Mouse (Mus musculus): ENCODE measurements around the gene Coa4. TPM values are rescaled to one million over a fixed set of nuclear protein-coding genes. Genes with fewer than 3 reads are reported as not detected.

The Coa4 gene
- polyA plus RNA-seq, 1 experiment from 2014 or later = 10.7 TPM

DNA sequence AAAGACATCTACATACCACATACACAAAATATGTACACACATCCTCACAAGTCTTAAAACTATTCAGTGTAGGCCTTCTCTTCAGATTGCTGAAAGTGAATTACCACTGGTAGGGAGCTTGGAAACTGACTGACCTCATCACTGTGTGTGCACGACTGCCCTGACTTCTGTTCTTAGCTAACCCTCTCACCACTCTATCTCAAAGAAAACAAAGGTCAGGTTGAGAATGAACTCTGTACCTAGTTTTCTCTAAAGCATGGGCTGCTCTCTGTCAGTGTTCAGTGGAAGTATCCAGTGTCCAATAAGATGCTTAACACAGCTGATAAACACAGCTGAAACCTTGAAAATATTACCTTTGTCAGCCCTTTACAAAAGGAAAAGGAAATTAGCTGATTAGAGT is 7.6 kb downstream of the Coa4 start:
- peaks cover 4% of the 10 kb centered on the region; the same call in 1 of the 2 replicates for H3K36me3 ChIP-seq (ENCODE audit: control insufficient read depth, insufficient read depth)
- H3K4me1 ChIP-seq (ENCODE audit: control insufficient read depth, low read depth, low read length) = no peaks in the 10 kb centered on the region; the same call in 1 of the 2 replicates
- H3K4me3 ChIP-seq (ENCODE audit: low read depth, low read length) = no peak overlapping the region
- H3K9ac ChIP-seq (ENCODE audit: low read depth, low read length) = no peak overlapping the region
- H3K27me3 ChIP-seq (ENCODE audit: control insufficient read depth, insufficient read depth, low read depth, low read length) = no peaks in the 10 kb centered on the region
- peak; percentile 88 for ATAC-seq (ENCODE audit: low read depth)
- H3K9me3 ChIP-seq (replicated peaks; ENCODE audit: control insufficient read depth, low read length) = no peaks in the 10 kb centered on the region
- peak overlapping the region; percentile 46 for H3K27ac ChIP-seq (ENCODE audit: low read length)
- H3K4me2 ChIP-seq (ENCODE audit: low read depth, low read length) = no peak overlapping the region
- 53% methylated on average over 1 of the region's 1 CpGs for WGBS (ENCODE audit: insufficient replicate concordance)

DNA sequence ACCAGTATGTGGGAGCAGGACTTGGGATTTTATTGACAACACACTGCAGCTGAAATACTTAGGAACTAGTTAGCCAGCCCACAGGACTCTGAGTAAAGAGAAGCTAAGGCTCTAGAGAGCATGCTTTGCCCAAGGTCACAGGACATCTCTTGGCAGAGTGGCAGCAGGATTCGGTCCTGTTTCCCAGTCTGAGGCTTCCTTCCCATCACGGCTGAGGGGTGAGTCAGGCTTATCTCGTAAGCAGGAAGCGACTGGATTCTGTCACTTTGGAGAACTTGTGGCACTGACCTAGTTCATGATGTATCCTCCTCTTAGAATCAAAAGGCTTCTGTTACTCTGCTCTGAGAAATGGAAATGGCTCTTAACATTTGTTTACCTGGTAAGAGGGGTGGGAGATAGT is 10.8 kb downstream of the Coa4 start:
- no peaks in the 10 kb centered on the region for H3K27me3 ChIP-seq (ENCODE audit: control insufficient read depth, insufficient read depth, low read depth, low read length)
- ATAC-seq (ENCODE audit: low read depth) = no peak
- no peaks in the 10 kb centered on the region for H3K36me3 ChIP-seq (ENCODE audit: control insufficient read depth, insufficient read depth)
- H3K4me1 ChIP-seq (ENCODE audit: control insufficient read depth, low read depth, low read length) = no peaks in the 10 kb centered on the region; the same call in 1 of the 2 replicates
- no peaks in the 10 kb centered on the region for H3K9me3 ChIP-seq (replicated peaks; ENCODE audit: control insufficient read depth, low read length)
- no peak overlapping the region for H3K4me2 ChIP-seq (ENCODE audit: low read depth, low read length)
- no peak overlapping the region for H3K4me3 ChIP-seq (ENCODE audit: low read depth, low read length)
- no peak overlapping the region for H3K9ac ChIP-seq (ENCODE audit: low read depth, low read length)
- WGBS (ENCODE audit: insufficient replicate concordance) = 55% methylated on average over 4 of the region's 4 CpGs
- peak overlapping the region; percentile 35; the same call in 1 of the 2 replicates for H3K27ac ChIP-seq (ENCODE audit: low read length)

DNA sequence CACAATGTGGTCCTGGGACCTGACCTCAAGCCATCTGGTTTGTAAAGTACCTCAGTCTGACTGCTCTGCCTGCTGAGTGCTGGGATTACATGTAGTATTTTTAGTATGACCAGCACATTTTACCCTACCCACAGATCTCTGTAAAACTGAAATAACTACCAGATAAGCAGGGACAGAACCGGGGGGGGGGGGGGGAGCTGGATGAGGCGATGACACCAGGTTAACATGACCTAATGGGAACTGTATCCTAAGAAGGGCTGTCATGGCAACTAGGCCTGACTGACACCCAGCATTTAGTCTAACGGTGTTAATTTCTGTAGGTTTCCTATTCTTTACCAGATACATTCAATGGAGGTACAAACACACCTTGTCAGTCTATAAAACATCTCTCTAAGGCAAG is 12.9 kb downstream of the Coa4 start:
- no peak for ATAC-seq (ENCODE audit: low read depth)
- H3K9ac ChIP-seq (ENCODE audit: low read depth, low read length) = no peak overlapping the region
- 80% methylated on average over 3 of the region's 3 CpGs for WGBS (ENCODE audit: insufficient replicate concordance)
- no peaks in the 10 kb centered on the region for H3K27me3 ChIP-seq (ENCODE audit: control insufficient read depth, insufficient read depth, low read depth, low read length)
- no peaks in the 10 kb centered on the region for H3K36me3 ChIP-seq (ENCODE audit: control insufficient read depth, insufficient read depth)
- H3K9me3 ChIP-seq (replicated peaks; ENCODE audit: control insufficient read depth, low read length) = no peaks in the 10 kb centered on the region
- peaks cover 5% of the 10 kb centered on the region; the same call in 1 of the 2 replicates for H3K4me1 ChIP-seq (ENCODE audit: control insufficient read depth, low read depth, low read length)
- H3K27ac ChIP-seq (ENCODE audit: low read length) = no peak overlapping the region
- H3K4me2 ChIP-seq (ENCODE audit: low read depth, low read length) = no peak overlapping the region
- no peak overlapping the region for H3K4me3 ChIP-seq (ENCODE audit: low read depth, low read length)

DNA sequence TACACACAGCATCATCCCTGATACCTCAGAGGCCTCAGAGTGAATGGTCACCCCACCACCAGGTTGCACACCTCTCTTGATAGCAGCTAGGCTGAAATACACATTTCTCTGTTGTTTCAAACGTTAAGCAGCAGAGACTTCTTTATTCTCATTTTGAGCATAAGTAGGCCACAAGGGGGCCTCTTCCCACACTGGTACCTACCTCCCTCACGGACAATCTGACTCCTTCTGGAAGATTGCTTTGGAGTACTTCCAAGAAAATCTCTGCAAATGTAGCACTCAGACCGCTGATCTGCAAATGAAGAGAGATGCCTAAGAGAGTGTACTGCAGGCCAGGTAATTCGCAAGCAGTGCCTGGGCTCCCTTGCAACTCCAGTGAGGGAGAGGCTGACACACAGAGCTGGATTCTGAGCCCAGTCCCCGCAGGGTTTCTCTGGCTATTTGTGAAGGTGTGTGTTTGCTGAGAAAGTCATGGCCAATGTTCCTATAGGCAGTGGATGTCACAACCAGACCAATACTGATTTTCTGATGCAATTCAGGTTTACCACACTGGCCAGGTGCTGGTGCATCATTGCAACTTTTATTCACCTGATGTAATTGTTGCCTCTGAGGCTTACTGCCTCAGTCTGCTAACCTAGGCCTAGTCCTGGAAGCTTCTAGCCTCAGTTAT is 13.6 kb downstream of the Coa4 start:
- 61% methylated on average over 5 of the region's 5 CpGs for WGBS (ENCODE audit: insufficient replicate concordance)
- peak; percentile 20; the same call in 1 of the 2 replicates for ATAC-seq (ENCODE audit: low read depth)

DNA sequence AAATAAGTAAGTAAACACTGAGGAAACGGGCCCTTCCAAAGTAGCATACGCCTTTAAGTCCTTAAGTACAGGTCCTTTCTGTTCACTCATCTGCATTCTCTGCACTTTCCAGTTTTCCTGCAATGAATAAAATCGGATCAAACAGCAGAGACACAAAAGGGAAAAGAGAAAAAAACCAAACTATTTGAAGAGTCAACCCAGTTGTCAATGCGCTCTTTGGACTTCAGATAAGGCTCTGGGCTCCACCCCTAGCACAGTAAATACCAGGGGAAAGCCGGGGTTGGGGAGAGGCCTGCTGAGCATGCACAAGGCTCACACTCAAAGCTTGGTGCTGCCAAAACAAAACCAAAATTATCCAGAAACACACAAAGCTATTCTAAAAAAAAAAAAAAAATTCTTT is 18.1 kb downstream of the Coa4 start:
- peak; percentile 74 for ATAC-seq (ENCODE audit: low read depth)
- WGBS (ENCODE audit: insufficient replicate concordance) = 42% methylated on average over 5 of the region's 5 CpGs

More for the DNA sequence above, 13.6 kb downstream of the Coa4 start:
- no peak overlapping the region for H3K4me3 ChIP-seq (ENCODE audit: low read depth, low read length)
- H3K27me3 ChIP-seq (ENCODE audit: control insufficient read depth, insufficient read depth, low read depth, low read length) = no peaks in the 10 kb centered on the region
- H3K36me3 ChIP-seq (ENCODE audit: control insufficient read depth, insufficient read depth) = no peaks in the 10 kb centered on the region
- no peak overlapping the region for H3K27ac ChIP-seq (ENCODE audit: low read length)
- H3K4me2 ChIP-seq (ENCODE audit: low read depth, low read length) = no peak overlapping the region
- H3K9ac ChIP-seq (ENCODE audit: low read depth, low read length) = no peak overlapping the region
- peaks cover 12% of the 10 kb centered on the region for H3K4me1 ChIP-seq (ENCODE audit: control insufficient read depth, low read depth, low read length)
- no peaks in the 10 kb centered on the region for H3K9me3 ChIP-seq (replicated peaks; ENCODE audit: control insufficient read depth, low read length)

DNA sequence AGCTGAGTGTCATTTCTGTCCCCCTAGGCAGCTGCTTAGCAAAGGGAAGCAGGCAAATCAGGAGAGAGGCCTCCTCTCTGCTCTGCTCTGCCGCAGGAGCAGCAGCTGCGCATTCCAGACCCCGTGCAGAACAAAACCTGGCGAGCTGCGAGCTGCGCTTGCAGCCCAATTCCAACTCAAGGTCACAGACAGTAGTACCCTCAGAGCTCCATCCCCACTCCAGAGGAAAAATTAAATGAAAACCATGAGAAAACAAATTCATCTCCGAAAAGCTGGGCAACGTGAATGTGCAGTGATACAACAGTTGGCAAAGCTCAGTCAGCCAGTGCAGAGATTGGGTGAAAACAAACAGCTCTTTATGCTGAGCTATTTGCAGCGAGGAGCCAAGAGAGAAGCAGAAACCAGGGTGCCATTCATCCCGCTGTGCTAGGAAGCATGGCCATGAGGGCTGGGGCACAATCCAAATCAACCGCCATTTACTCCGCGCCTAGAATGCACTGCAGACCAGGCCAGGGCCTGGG is 18.6 kb downstream of the Coa4 start:
- WGBS (ENCODE audit: insufficient replicate concordance) = 69% methylated on average over 13 of the region's 13 CpGs
- no peaks in the 10 kb centered on the region for H3K36me3 ChIP-seq (ENCODE audit: control insufficient read depth, insufficient read depth)
- H3K27ac ChIP-seq (ENCODE audit: low read length) = peak overlapping the region; percentile 79
- H3K9ac ChIP-seq (ENCODE audit: low read depth, low read length) = no peak overlapping the region
- no peak overlapping the region for H3K4me3 ChIP-seq (ENCODE audit: low read depth, low read length)
- peaks cover 19% of the 10 kb centered on the region for H3K4me1 ChIP-seq (ENCODE audit: control insufficient read depth, low read depth, low read length)
- H3K27me3 ChIP-seq (ENCODE audit: control insufficient read depth, insufficient read depth, low read depth, low read length) = no peaks in the 10 kb centered on the region
- ATAC-seq (ENCODE audit: low read depth) = peak; percentile 31; the same call in 1 of the 2 replicates
- H3K4me2 ChIP-seq (ENCODE audit: low read depth, low read length) = no peak overlapping the region
- no peaks in the 10 kb centered on the region for H3K9me3 ChIP-seq (replicated peaks; ENCODE audit: control insufficient read depth, low read length)

More for the DNA sequence above, 18.1 kb downstream of the Coa4 start:
- H3K9me3 ChIP-seq (replicated peaks; ENCODE audit: control insufficient read depth, low read length) = no peaks in the 10 kb centered on the region
- H3K27me3 ChIP-seq (ENCODE audit: control insufficient read depth, insufficient read depth, low read depth, low read length) = no peaks in the 10 kb centered on the region
- 0 out of 2 replicates have a peak overlapping the region, but pooled peaks have one; percentile 14 for H3K4me2 ChIP-seq (ENCODE audit: low read depth, low read length)
- H3K4me1 ChIP-seq (ENCODE audit: control insufficient read depth, low read depth, low read length) = peaks cover 19% of the 10 kb centered on the region
- no peak overlapping the region for H3K9ac ChIP-seq (ENCODE audit: low read depth, low read length)
- no peaks in the 10 kb centered on the region for H3K36me3 ChIP-seq (ENCODE audit: control insufficient read depth, insufficient read depth)
- peak overlapping the region; percentile 79 for H3K27ac ChIP-seq (ENCODE audit: low read length)
- H3K4me3 ChIP-seq (ENCODE audit: low read depth, low read length) = no peak overlapping the region

DNA sequence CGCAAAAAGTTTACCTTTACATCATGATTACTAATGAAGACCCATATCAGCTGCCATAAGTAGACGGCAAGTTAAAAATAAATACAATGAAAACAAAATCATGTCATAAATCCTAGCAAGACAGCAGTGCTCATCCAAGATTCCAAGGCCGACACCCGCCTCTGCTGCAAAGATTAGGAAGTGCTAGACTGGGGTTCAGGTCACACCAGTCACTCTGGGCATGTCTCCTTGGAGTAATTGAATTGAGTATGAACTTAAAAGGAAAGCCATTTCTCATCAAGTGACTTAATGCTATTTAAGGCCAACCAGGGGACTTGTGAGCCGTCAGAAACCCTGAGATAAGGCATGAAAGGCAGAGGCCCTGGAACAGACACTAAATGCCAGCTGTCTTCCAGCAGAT is 20.4 kb downstream of the Coa4 start:
- Histone ChIP-seq H3K27ac (ENCODE audit: low read length) (no peak overlapping the region), H3K27me3 (ENCODE audit: control insufficient read depth, insufficient read depth, low read depth, low read length) (no peaks in the 10 kb centered on the region), H3K36me3 (ENCODE audit: control insufficient read depth, insufficient read depth) (peaks cover 3% of the 10 kb centered on the region; the same call in 1 of the 2 replicates), H3K4me1 (ENCODE audit: control insufficient read depth, low read depth, low read length) (peaks cover 19% of the 10 kb centered on the region), H3K9ac (ENCODE audit: low read depth, low read length) (no peak overlapping the region), H3K9me3 (replicated peaks; ENCODE audit: control insufficient read depth, low read length) (no peaks in the 10 kb centered on the region), H3K4me2 (ENCODE audit: low read depth, low read length) (no peak overlapping the region), H3K4me3 (ENCODE audit: low read depth, low read length) (no peak overlapping the region)
- ATAC-seq (ENCODE audit: low read depth) = no peak
- 73% methylated on average over 5 of the region's 5 CpGs for WGBS (ENCODE audit: insufficient replicate concordance)

DNA sequence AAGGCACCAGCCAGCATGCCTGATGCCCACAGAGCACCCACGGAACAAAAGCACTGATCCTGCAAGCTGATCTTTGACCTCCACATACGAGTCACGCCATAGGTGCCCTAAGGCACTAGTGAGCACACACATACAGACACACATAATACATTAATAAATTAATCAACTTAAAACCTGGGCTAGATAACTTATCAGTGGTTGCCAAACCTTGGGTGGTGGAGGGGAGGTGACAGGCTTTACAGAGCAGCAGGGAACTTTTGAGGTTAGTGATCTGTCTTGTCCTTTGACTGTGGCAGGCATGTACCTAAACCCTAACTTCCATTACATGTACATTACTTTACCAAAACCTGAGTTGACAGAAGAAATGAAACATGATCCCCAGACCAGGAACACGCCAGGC is 22.5 kb downstream of the Coa4 start:
- H3K27ac ChIP-seq (ENCODE audit: low read length) = no peak overlapping the region
- peak; percentile 88 for ATAC-seq (ENCODE audit: low read depth)
- H3K4me3 ChIP-seq (ENCODE audit: low read depth, low read length) = no peak overlapping the region
- no peak overlapping the region for H3K9ac ChIP-seq (ENCODE audit: low read depth, low read length)
- peaks cover 3% of the 10 kb centered on the region; the same call in 1 of the 2 replicates for H3K36me3 ChIP-seq (ENCODE audit: control insufficient read depth, insufficient read depth)
- H3K4me1 ChIP-seq (ENCODE audit: control insufficient read depth, low read depth, low read length) = peaks cover 19% of the 10 kb centered on the region
- H3K9me3 ChIP-seq (replicated peaks; ENCODE audit: control insufficient read depth, low read length) = no peaks in the 10 kb centered on the region
- H3K4me2 ChIP-seq (ENCODE audit: low read depth, low read length) = peak overlapping the region; percentile 34
- H3K27me3 ChIP-seq (ENCODE audit: control insufficient read depth, insufficient read depth, low read depth, low read length) = no peaks in the 10 kb centered on the region
- whole genome bisulfite sequencing (ENCODE audit: insufficient replicate concordance) = 27% methylated on average over 4 of the region's 4 CpGs
